16 mouse cellular contexts compared by ENCODE assay signal in genomic region chr4:48022966-48023365, GRCm38 (mm10). TPM values are rescaled to one million over a fixed set of nuclear protein-coding genes. Genes with fewer than 3 reads are reported as not detected.
"Had no signal": no experiment of that assay in that cellular context is flagged by ENCODE, and none has a peak within 500 bp of the region (broad histone marks: within the 10 kb centered on the region; RNA-seq: fewer than 3 reads in every experiment).

No protein-coding gene starts in this region.

- H3K36me3 ChIP-seq: liver, embryonic 13.5 days had no signal

- DNase-seq: layer of hippocampus, adult 9-11 months; layer of hippocampus, postnatal 36 days; liver, embryonic 13.5 days; lung, adult 2 months; lung, postnatal 14 days; lung, postnatal 4 days; midbrain, embryonic 14.5 days; thymus, adult 2 months; thymus, postnatal 14 days; thymus, postnatal 4 days had no signal

- H3K9me3 ChIP-seq: liver, embryonic 13.5 days had no signal

- H3K27me3 ChIP-seq: liver, embryonic 13.5 days had no signal

- H3K4me3 ChIP-seq: layer of hippocampus, adult 2 months; left cerebral cortex, adult 2 months; liver, embryonic 13.5 days had no signal

- H3K9ac ChIP-seq: liver, embryonic 13.5 days had no signal

- H3K4me2 ChIP-seq: liver, embryonic 13.5 days; midbrain, embryonic 11.5 days had no signal

- H3K27ac ChIP-seq: layer of hippocampus, adult 2 months; left cerebral cortex, adult 2 months; liver, embryonic 13.5 days had no signal

- H3K4me1 ChIP-seq: liver, embryonic 13.5 days had no signal

RNA-seq across cellular contexts. Expression of gene Nr4a3, which starts 22.0 kb away (rescaled TPM):
- polyA plus RNA-seq: intestine, embryonic 14.5 days; liver, adult 2 months; liver, embryonic 13.5 days; liver, embryonic 16.5 days had no signal
